Mouse (Mus musculus) liver, embryonic 15.5 days (tissue): ENCODE results near the gene Ccnb2. TPM values are rescaled to one million over a fixed set of nuclear protein-coding genes. Genes with fewer than 3 reads are reported as not detected.

Source experiments
- microRNA-seq: library from miRNA; unstranded; fragments of <30 nt; microRNA quantifications from one replicate; pipeline ENCODE4, GENCODE M21; 2016
- polyA plus RNA-seq: library from polyadenylated mRNA; unstranded; fragments of >200 nt; fragmentation: Nextera tagmentation; extraction: Ambion mirVana; gene quantifications from 2 replicates; pipeline ENCODE4 v1.2.1, GENCODE M21; 2015

Ccnb2 gene
- polyA plus RNA-seq, 1 experiment from 2014 or later, result 219 TPM

Small RNA genes within 50 kb of the gene (microRNA-seq; reads per million reads assigned to microRNA genes)
- 1.8 reads per million for gene Mir5626

Other genes starting within 250 kb of the Ccnb2 start
- 3.5 and 4.2 TPM in 2 replicates for gene Myo1e, start 214.2 kb downstream of the Ccnb2 start, polyA plus RNA-seq
- gene Rnf111, start 82.2 kb upstream of the Ccnb2 start, polyA plus RNA-seq, result 8.0 and 9.7 TPM in 2 replicates
- 14.8 and 15.6 TPM in 2 replicates for gene Sltm, start 121.2 kb upstream of the Ccnb2 start, polyA plus RNA-seq
- 1.4 TPM in 2 replicates for gene Gm10642, start 234.7 kb upstream of the Ccnb2 start, polyA plus RNA-seq
- gene Mindy2, start 235.6 kb upstream of the Ccnb2 start, polyA plus RNA-seq, result 18.5 and 20.1 TPM in 2 replicates